Mouse (Mus musculus) midbrain, embryonic 15.5 days (tissue): ENCODE measurements around the gene Arl2. TPM values are rescaled to one million over a fixed set of nuclear protein-coding genes. Genes with fewer than 3 reads are reported as not detected.

ENCODE experiments used
- ATAC-seq: fragments of 200-750 bp; cut with Nextera tagmentation; replicated peaks from 2 replicates; pipeline ENCODE4 v1.8.0; 2017; ENCODE audit warnings: moderate TSS enrichment
- H3K27ac ChIP-seq: fragments of 300-500 bp; sonication (generic); 2 replicates; pipeline ENCODE4 v1.5.1; 2015; ENCODE audit warnings: mild to moderate bottlenecking, inconsistent platforms
- H3K27me3 ChIP-seq: fragments of 300-500 bp; sonication (generic); replicated peaks from 2 replicates; pipeline ENCODE4 v1.6.1; 2015; ENCODE audit warnings: inconsistent platforms
- H3K36me3 ChIP-seq: fragments of 300-500 bp; sonication (generic); replicated peaks from 2 replicates; pipeline ENCODE4 v1.6.1; 2015; ENCODE audit warnings: inconsistent platforms
- H3K4me1 ChIP-seq: fragments of 300-500 bp; sonication (generic); 2 replicates; pipeline ENCODE4 v1.6.1; 2015; ENCODE audit warnings: inconsistent platforms
- H3K4me2 ChIP-seq: fragments of 300-500 bp; sonication (generic); 2 replicates; pipeline ENCODE4 v1.6.1; 2015; ENCODE audit warnings: inconsistent platforms, mild to moderate bottlenecking, moderate library complexity
- H3K4me3 ChIP-seq: fragments of 300-500 bp; sonication (generic); 2 replicates; pipeline ENCODE4 v1.5.1; 2015; ENCODE audit warnings: mild to moderate bottlenecking, inconsistent platforms
- H3K9ac ChIP-seq: fragments of 300-500 bp; sonication (generic); 2 replicates; pipeline ENCODE4 v1.6.1; 2015; ENCODE audit warnings: mild to moderate bottlenecking, inconsistent platforms
- H3K9me3 ChIP-seq: fragments of 300-500 bp; sonication (generic); 2 replicates; pipeline ENCODE4 v1.6.1; 2016; ENCODE audit warnings: inconsistent platforms
- WGBS: fragments of 180-500 bp; shearing (Covaris S2); methylation state at CpG from one replicate; pipeline ENCODE4 v1.1.7; 2015; ENCODE audit warnings: mixed read lengths; 5-methylcytosine and 5-hydroxymethylcytosine counted together
- polyA plus RNA-seq: library from polyadenylated mRNA; unstranded; fragments of >200 nt; fragmentation: Nextera tagmentation; extraction: Ambion mirVana; gene quantifications from 2 replicates; pipeline ENCODE4 v1.2.1, GENCODE M21; 2015

Arl2 gene
- polyA plus RNA-seq, result 146 and 150 TPM in 2 replicates

- H3K4me3 ChIP-seq, result peak within 1 kb of the TSS; percentile 68
- H3K36me3 ChIP-seq, result peaks cover 4% of the 10 kb centered on the region; the same call in 1 of the 2 replicates
- ATAC-seq, result peak; percentile 82
- H3K4me1 ChIP-seq, result peaks cover 14% of the 10 kb centered on the region
- H3K4me2 ChIP-seq, result peak within 1 kb of the TSS; percentile 80
- peak within 1 kb of the TSS; percentile 99 for H3K27ac ChIP-seq
- peak within 1 kb of the TSS; percentile 85 for H3K9ac ChIP-seq
- H3K9me3 ChIP-seq, result no peaks in the 10 kb centered on the region
- no peaks in the 10 kb centered on the region for H3K27me3 ChIP-seq
- under 1% methylated on average over 15 of the region's 15 CpGs for WGBS
Observed at GRCm38 (mm10) chr19:6141394-6141749, at the start of gene Arl2. Gene Arl2, minus strand, starts transcription at chr19:6141548.

GRCm38 (mm10) chr19:6184131-6184530, 42.8 kb upstream of the Arl2 start, which contains the start of gene Majin:
Gene Majin, plus strand, starts transcription at chr19:6184388.
- no peak within 1 kb of the TSS for H3K4me2 ChIP-seq
- WGBS, result 88% methylated on average over 23 of the region's 23 CpGs

GRCm38 (mm10) chr19:6182534-6182933, 41.2 kb upstream of the Arl2 start:
- 22% methylated on average over 3 of the region's 3 CpGs for WGBS

More at GRCm38 (mm10) chr19:6184131-6184530, 42.8 kb upstream of the Arl2 start, which contains the start of gene Majin:
- no peak for ATAC-seq
- Histone ChIP-seq H3K4me1 (no peaks in the 10 kb centered on the region), H3K36me3 (no peaks in the 10 kb centered on the region), H3K4me3 (no peak within 1 kb of the TSS), H3K27ac (no peak within 1 kb of the TSS), H3K27me3 (no peaks in the 10 kb centered on the region), H3K9ac (no peak within 1 kb of the TSS), H3K9me3 (no peaks in the 10 kb centered on the region)

GRCm38 (mm10) chr19:6181629-6182028, 40.3 kb upstream of the Arl2 start:
- Histone ChIP-seq H3K27ac (no peak overlapping the region), H3K4me3 (no peak overlapping the region), H3K9ac (no peak overlapping the region), H3K4me2 (no peak overlapping the region), H3K36me3 (no peaks in the 10 kb centered on the region), H3K4me1 (no peaks in the 10 kb centered on the region), H3K9me3 (no peaks in the 10 kb centered on the region), H3K27me3 (no peaks in the 10 kb centered on the region)
- 26% methylated on average over 5 of the region's 5 CpGs for WGBS
- ATAC-seq, result no peak

More at GRCm38 (mm10) chr19:6182534-6182933, 41.2 kb upstream of the Arl2 start:
- ATAC-seq, result no peak
- Histone ChIP-seq H3K9me3 (no peaks in the 10 kb centered on the region), H3K27ac (no peak overlapping the region), H3K4me1 (no peaks in the 10 kb centered on the region), H3K9ac (no peak overlapping the region), H3K4me2 (no peak overlapping the region), H3K36me3 (no peaks in the 10 kb centered on the region), H3K4me3 (no peak overlapping the region), H3K27me3 (no peaks in the 10 kb centered on the region)

GRCm38 (mm10) chr19:6178775-6179174, 37.4 kb upstream of the Arl2 start:
- Histone ChIP-seq H3K4me1 (no peaks in the 10 kb centered on the region), H3K4me3 (no peak overlapping the region), H3K27me3 (no peaks in the 10 kb centered on the region), H3K36me3 (no peaks in the 10 kb centered on the region), H3K9me3 (no peaks in the 10 kb centered on the region), H3K27ac (no peak overlapping the region), H3K9ac (no peak overlapping the region), H3K4me2 (no peak overlapping the region)
- no peak for ATAC-seq
- 91% methylated on average over 6 of the region's 6 CpGs for WGBS

GRCm38 (mm10) chr19:6174771-6175170, 33.4 kb upstream of the Arl2 start:
- Histone ChIP-seq H3K4me3 (no peak overlapping the region), H3K9ac (no peak overlapping the region), H3K27ac (no peak overlapping the region), H3K9me3 (no peaks in the 10 kb centered on the region), H3K36me3 (no peaks in the 10 kb centered on the region), H3K27me3 (no peaks in the 10 kb centered on the region), H3K4me2 (no peak overlapping the region), H3K4me1 (no peaks in the 10 kb centered on the region)
- ATAC-seq, result no peak
- 54% methylated on average over 5 of the region's 5 CpGs for WGBS

- no peak for ATAC-seq
- H3K27me3 ChIP-seq, result no peaks in the 10 kb centered on the region
- H3K4me1 ChIP-seq, result no peaks in the 10 kb centered on the region
- WGBS, result 85% methylated on average over 8 of the region's 8 CpGs
- H3K9ac ChIP-seq, result no peak overlapping the region
- no peaks in the 10 kb centered on the region for H3K9me3 ChIP-seq
- no peak overlapping the region for H3K27ac ChIP-seq
- no peaks in the 10 kb centered on the region for H3K36me3 ChIP-seq
- H3K4me3 ChIP-seq, result no peak overlapping the region
- H3K4me2 ChIP-seq, result no peak overlapping the region
Observed at GRCm38 (mm10) chr19:6171215-6171614, 29.9 kb upstream of the Arl2 start.

GRCm38 (mm10) chr19:6166750-6167149, 25.4 kb upstream of the Arl2 start:
- H3K27me3 ChIP-seq, result no peaks in the 10 kb centered on the region
- H3K27ac ChIP-seq, result no peak overlapping the region
- WGBS, result 73% methylated on average over 4 of the region's 4 CpGs
- no peak overlapping the region for H3K9ac ChIP-seq
- H3K4me1 ChIP-seq, result no peaks in the 10 kb centered on the region
- H3K9me3 ChIP-seq, result no peaks in the 10 kb centered on the region
- H3K36me3 ChIP-seq, result no peaks in the 10 kb centered on the region
- no peak for ATAC-seq
- H3K4me2 ChIP-seq, result no peak overlapping the region
- no peak overlapping the region for H3K4me3 ChIP-seq

- ATAC-seq, result no peak
- WGBS, result 73% methylated on average over 10 of the region's 10 CpGs
Observed at GRCm38 (mm10) chr19:6163872-6164547, 22.7 kb upstream of the Arl2 start.

GRCm38 (mm10) chr19:6157220-6157619, 15.9 kb upstream of the Arl2 start:
- H3K27ac ChIP-seq, result no peak overlapping the region
- no peaks in the 10 kb centered on the region for H3K36me3 ChIP-seq
- H3K27me3 ChIP-seq, result no peaks in the 10 kb centered on the region; the same call in 1 of the 2 replicates
- no peak overlapping the region for H3K4me2 ChIP-seq
- WGBS, result 78% methylated on average over 6 of the region's 6 CpGs
- no peaks in the 10 kb centered on the region for H3K4me1 ChIP-seq
- H3K9me3 ChIP-seq, result no peaks in the 10 kb centered on the region
- H3K4me3 ChIP-seq, result no peak overlapping the region
- no peak for ATAC-seq
- no peak overlapping the region for H3K9ac ChIP-seq

More at GRCm38 (mm10) chr19:6163872-6164547, 22.7 kb upstream of the Arl2 start:
- Histone ChIP-seq H3K36me3 (no peaks in the 10 kb centered on the region), H3K4me1 (no peaks in the 10 kb centered on the region), H3K4me2 (no peak overlapping the region), H3K27me3 (no peaks in the 10 kb centered on the region), H3K27ac (no peak overlapping the region), H3K9ac (no peak overlapping the region), H3K9me3 (no peaks in the 10 kb centered on the region), H3K4me3 (no peak overlapping the region)

- Histone ChIP-seq H3K4me2 (no peak overlapping the region), H3K27ac (no peak overlapping the region), H3K4me3 (no peak overlapping the region), H3K27me3 (no peaks in the 10 kb centered on the region; the same call in 1 of the 2 replicates), H3K9ac (no peak overlapping the region), H3K36me3 (no peaks in the 10 kb centered on the region), H3K9me3 (no peaks in the 10 kb centered on the region), H3K4me1 (no peaks in the 10 kb centered on the region)
- WGBS, result 69% methylated on average over 8 of the region's 8 CpGs
- ATAC-seq, result no peak
Observed at GRCm38 (mm10) chr19:6156372-6156771, 15.0 kb upstream of the Arl2 start.

GRCm38 (mm10) chr19:6155174-6155573, 13.8 kb upstream of the Arl2 start:
- H3K4me1 ChIP-seq, result no peaks in the 10 kb centered on the region
- 86% methylated on average over 9 of the region's 9 CpGs for WGBS

GRCm38 (mm10) chr19:6144842-6145241, 3.5 kb upstream of the Arl2 start:
- no peak overlapping the region for H3K27ac ChIP-seq
- no peaks in the 10 kb centered on the region for H3K27me3 ChIP-seq
- H3K36me3 ChIP-seq, result no peaks in the 10 kb centered on the region
- no peaks in the 10 kb centered on the region for H3K9me3 ChIP-seq
- WGBS, result 78% methylated on average over 5 of the region's 5 CpGs
- no peak for ATAC-seq
- H3K9ac ChIP-seq, result no peak overlapping the region
- no peak overlapping the region for H3K4me2 ChIP-seq
- peaks cover 8% of the 10 kb centered on the region for H3K4me1 ChIP-seq
- H3K4me3 ChIP-seq, result no peak overlapping the region

More at GRCm38 (mm10) chr19:6155174-6155573, 13.8 kb upstream of the Arl2 start:
- no peaks in the 10 kb centered on the region for H3K9me3 ChIP-seq
- no peak overlapping the region for H3K9ac ChIP-seq
- no peaks in the 10 kb centered on the region for H3K36me3 ChIP-seq
- no peak overlapping the region for H3K4me3 ChIP-seq
- no peaks in the 10 kb centered on the region; the same call in 1 of the 2 replicates for H3K27me3 ChIP-seq
- no peak overlapping the region for H3K4me2 ChIP-seq
- no peak overlapping the region for H3K27ac ChIP-seq
- no peak for ATAC-seq
